In the genomic region with DNA sequence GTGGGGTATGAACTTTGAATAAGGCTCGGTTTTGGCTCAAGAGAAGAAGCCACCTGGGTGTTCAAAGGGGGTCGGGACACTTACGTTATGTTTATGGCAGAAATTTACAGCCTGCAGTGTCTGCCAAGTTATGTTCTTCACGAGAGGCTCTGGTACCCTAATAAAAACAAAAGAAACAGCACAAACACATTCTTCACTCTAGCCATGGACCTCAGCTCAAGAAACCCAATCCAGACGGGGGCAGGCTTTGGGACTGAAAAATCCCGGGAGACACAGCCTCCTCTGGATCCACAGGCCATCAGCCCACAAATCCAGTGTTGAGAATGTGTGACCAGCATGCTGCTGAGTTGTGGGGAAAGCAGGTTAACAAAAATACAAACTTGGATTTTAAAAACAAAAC, we compare ENCODE assay signal across 13 mouse cellular contexts. TPM values are rescaled to one million over a fixed set of nuclear protein-coding genes. Genes with fewer than 3 reads are reported as not detected.
A peak's percentile ranks its signal among the peaks of the same experiment; 100 is the strongest.
DNase-seq lines count a peak whose midpoint lies in the region; ATAC-seq and TF ChIP-seq lines count a peak whose summit lies in the region.
"Had no signal": no experiment of that assay in that cellular context is flagged by ENCODE, and none has a peak within 500 bp of the region (broad histone marks: within the 10 kb centered on the region; RNA-seq: fewer than 3 reads in every experiment).

No protein-coding gene starts in this region.

- H3K4me3 ChIP-seq in heart, embryonic 11.5 days (ENCODE audit: low read depth, low read length): no peak overlapping the region
- H3K4me3 ChIP-seq in lung, embryonic 14.5 days (ENCODE audit: low read depth, low read length): no peak overlapping the region
- H3K4me3 ChIP-seq in liver, embryonic 14.5 days (ENCODE audit: insufficient read depth in 1 of 2, low read depth in 2 of 2, low read length in 2 of 2): peak overlapping the region in 1 of 2 experiments; percentile 16; a peak in 1 of 4 replicates
- H3K4me3 ChIP-seq: heart, adult 2 months had no signal

- intact Hi-C loops in gastrocnemius, postnatal 36 days (cut with DNase I): no loop called here

- H3K9ac ChIP-seq in heart, embryonic 11.5 days (ENCODE audit: low read depth, low read length): no peak overlapping the region
- H3K9ac ChIP-seq in lung, embryonic 14.5 days: no peak overlapping the region
- H3K9ac ChIP-seq in liver, embryonic 14.5 days (replicated peaks): peak overlapping the region; percentile 85

- H3K9me3 ChIP-seq in heart, embryonic 11.5 days (replicated peaks; ENCODE audit: control insufficient read depth, low read length): no peaks in the 10 kb centered on the region
- H3K9me3 ChIP-seq in lung, embryonic 14.5 days (ENCODE audit: low read depth, low read length): no peaks in the 10 kb centered on the region
- H3K9me3 ChIP-seq in liver, embryonic 14.5 days (ENCODE audit: control insufficient read depth, low read length): no peaks in the 10 kb centered on the region

- no peaks in the 10 kb centered on the region for H3K36me3 ChIP-seq in heart, embryonic 11.5 days (ENCODE audit: control insufficient read depth, insufficient read depth, low read length)
- H3K36me3 ChIP-seq in lung, embryonic 14.5 days (ENCODE audit: insufficient read depth): no peaks in the 10 kb centered on the region
- no peaks in the 10 kb centered on the region for H3K36me3 ChIP-seq in liver, embryonic 14.5 days (replicated peaks; ENCODE audit: control insufficient read depth, insufficient read depth, low read depth)

- H3K27me3 ChIP-seq in heart, embryonic 11.5 days (ENCODE audit: control insufficient read depth, insufficient read depth, low read length): no peaks in the 10 kb centered on the region
- no peaks in the 10 kb centered on the region for H3K27me3 ChIP-seq in lung, embryonic 14.5 days (ENCODE audit: insufficient read depth, low read length)
- no peaks in the 10 kb centered on the region for H3K27me3 ChIP-seq in liver, embryonic 14.5 days (ENCODE audit: control insufficient read depth, insufficient read depth, low read length)

- TF ChIP-seq EP300 in liver, embryonic 14.5 days (IDR thresholded peaks at IDR 0.05; ENCODE audit: low read depth): no peak

- no peak for TF ChIP-seq CTCF in lung, embryonic 14.5 days (IDR thresholded peaks at IDR 0.05; ENCODE audit: low read depth)
- no peak for TF ChIP-seq CTCF in liver, embryonic 14.5 days (IDR thresholded peaks at IDR 0.05; ENCODE audit: low read depth)

- 55% methylated on average over 6 of the region's 6 CpGs for WGBS in heart, embryonic 11.5 days (ENCODE audit: insufficient replicate concordance)
- WGBS in lung, embryonic 14.5 days: 36% methylated on average over 6 of the region's 6 CpGs
- WGBS in liver, embryonic 14.5 days (ENCODE audit: insufficient replicate concordance): 40% methylated on average over 6 of the region's 6 CpGs

- H3K4me1 ChIP-seq in heart, embryonic 11.5 days (ENCODE audit: control insufficient read depth, insufficient read depth, low read length): peaks cover 14% of the 10 kb centered on the region
- peaks cover 9% of the 10 kb centered on the region; the same call in 1 of the 2 replicates for H3K4me1 ChIP-seq in lung, embryonic 14.5 days (ENCODE audit: insufficient read depth)
- peaks cover 51 to 52% of the 10 kb centered on the region in 2 experiments for H3K4me1 ChIP-seq in liver, embryonic 14.5 days (replicated peaks; ENCODE audit: control insufficient read depth in 2 of 2, insufficient read depth in 2 of 2, low read length in 1 of 2)

- ATAC-seq in heart, embryonic 11.5 days (replicated peaks; ENCODE audit: insufficient number of reproducible peaks, low FRiP score, low TSS enrichment): no peak
- ATAC-seq in lung, embryonic 14.5 days (ENCODE audit: insufficient read depth): no peak
- 0 out of 2 replicates have a peak, but pooled peaks have one; percentile 0 for ATAC-seq in erythroblast, adult 5-6 weeks (replicated peaks; ENCODE audit: low FRiP score, poor library complexity, severe bottlenecking)
- no peak for ATAC-seq in liver, embryonic 14.5 days (ENCODE audit: insufficient read depth)
- ATAC-seq in monocyte, adult 5-6 weeks (replicated peaks; ENCODE audit: insufficient number of reproducible peaks, low FRiP score, low TSS enrichment, poor library complexity, severe bottlenecking): no peak
- ATAC-seq: inflammation-experienced regulatory T-cells, adult 6 months had no signal

- peak overlapping the region; percentile 78 for H3K27ac ChIP-seq in heart, embryonic 11.5 days (ENCODE audit: low read depth, low read length)
- H3K27ac ChIP-seq in lung, embryonic 14.5 days (ENCODE audit: low read depth): peak overlapping the region; percentile 85
- peak overlapping the region; percentile 99 for H3K27ac ChIP-seq in liver, embryonic 14.5 days

- no peak for DNase-seq in heart, adult 9 months (ENCODE audit: low spot score in 2 of 2)
- DNase-seq in lung, embryonic 14.5 days: peak; percentile 42
- no peak for DNase-seq in lung, adult 18-20 months
- no peak for DNase-seq in liver, embryonic 14.5 days (ENCODE audit: low read depth in 3 of 3, low spot score in 3 of 3)
- DNase-seq in gastrocnemius, postnatal 36 days: no peak
- DNase-seq: cerebellum, postnatal 14 days; heart, adult 2 months; layer of hippocampus, adult 9-11 months; thymus, adult 2 months had no signal

- no peak overlapping the region for H3K4me2 ChIP-seq in heart, embryonic 11.5 days
- no peak overlapping the region for H3K4me2 ChIP-seq in lung, embryonic 14.5 days
- H3K4me2 ChIP-seq in liver, embryonic 14.5 days (ENCODE audit: low read depth): peak overlapping the region; percentile 77

RNA-seq across cellular contexts. Expression of a gene that starts 31.1 kb away (rescaled TPM):
- polyA plus RNA-seq in heart, embryonic 11.5 days (2014; fragmentation: Nextera tagmentation; extraction: Ambion mirVana): 3.8 and 5.2 TPM in 2 replicates
- polyA plus RNA-seq in lung, embryonic 14.5 days (2014; fragmentation: Nextera tagmentation; extraction: Ambion mirVana): 1.6 and 1.8 TPM in 2 replicates
- 43.6 and 51.4 TPM in 2 replicates for total RNA-seq in erythroblast, adult 5-6 weeks (2015; ENCODE audit: low replicate concordance)
- 86.7 and 87.6 TPM in 2 replicates for total RNA-seq in erythroblast, adult 5-6 weeks (2017; ENCODE audit: low replicate concordance)
- 0.48 and 0.80 TPM in 2 replicates for polyA plus RNA-seq in liver, embryonic 14.5 days (2012; rRNA removed)
- 1.4 and 1.7 TPM in 2 replicates for polyA plus RNA-seq in liver, embryonic 14.5 days (2014; fragmentation: Nextera tagmentation; extraction: Ambion mirVana)
- total RNA-seq in monocyte, adult 5-6 weeks (2017): 0.49 to 1.2 TPM (median 1.2 TPM) in 3 replicates
- under 1 TPM; 0.54 to 0.94 TPM for total RNA-seq in gastrocnemius, postnatal 36 days (2021)
- polyA plus RNA-seq: inflammation-experienced regulatory T-cells, adult 6 months had no signal

RNA-seq across cellular contexts. Expression of a gene that starts 35.3 kb away (rescaled TPM):
- polyA plus RNA-seq in heart, embryonic 11.5 days (2014; fragmentation: Nextera tagmentation; extraction: Ambion mirVana): 30.1 and 35.8 TPM in 2 replicates
- 29.4 and 33.3 TPM in 2 replicates for polyA plus RNA-seq in lung, embryonic 14.5 days (2014; fragmentation: Nextera tagmentation; extraction: Ambion mirVana)
- total RNA-seq in erythroblast, adult 5-6 weeks (2015; ENCODE audit: low replicate concordance): 15.5 and 47.3 TPM in 2 replicates
- 11.7 and 15.2 TPM in 2 replicates for total RNA-seq in erythroblast, adult 5-6 weeks (2017; ENCODE audit: low replicate concordance)
- 8.1 and 12.0 TPM in 2 replicates for polyA plus RNA-seq in liver, embryonic 14.5 days (2012; rRNA removed)
- polyA plus RNA-seq in liver, embryonic 14.5 days (2014; fragmentation: Nextera tagmentation; extraction: Ambion mirVana): 20.7 and 22.0 TPM in 2 replicates
- 1.1 to 11.9 TPM (median 5.0 TPM) in 3 replicates for total RNA-seq in monocyte, adult 5-6 weeks (2017)
- total RNA-seq in gastrocnemius, postnatal 36 days (2021): 10 to 100 TPM; 16.4 to 19.6 TPM

RNA-seq across cellular contexts. Expression of a gene that starts 35.3 kb away (rescaled TPM):
- polyA plus RNA-seq in heart, embryonic 11.5 days (2014; fragmentation: Nextera tagmentation; extraction: Ambion mirVana): 15.2 and 18.0 TPM in 2 replicates
- 13.1 and 14.5 TPM in 2 replicates for polyA plus RNA-seq in lung, embryonic 14.5 days (2014; fragmentation: Nextera tagmentation; extraction: Ambion mirVana)
- 2.3 and 7.7 TPM in 2 replicates for total RNA-seq in erythroblast, adult 5-6 weeks (2015; ENCODE audit: low replicate concordance)
- 3.3 and 3.9 TPM in 2 replicates for total RNA-seq in erythroblast, adult 5-6 weeks (2017; ENCODE audit: low replicate concordance)
- 5.4 and 7.5 TPM in 2 replicates for polyA plus RNA-seq in liver, embryonic 14.5 days (2012; rRNA removed)
- polyA plus RNA-seq in liver, embryonic 14.5 days (2014; fragmentation: Nextera tagmentation; extraction: Ambion mirVana): 9.3 and 11.6 TPM in 2 replicates
- 0.38 to 1.8 TPM in 2 of 3 replicates, not detected in the other for total RNA-seq in monocyte, adult 5-6 weeks (2017)
- 10 to 100 TPM; 36.2 to 37.7 TPM for total RNA-seq in gastrocnemius, postnatal 36 days (2021)

Comparison
In these comparisons a context has a peak if more than half of its experiments do, and no peak if none do; other contexts are left out.
1. RNA of a gene that starts 31.1 kb away (total RNA-seq): 43.6 to 87.6 TPM in erythroblast, adult 5-6 weeks; 0.49 to 1.2 TPM in monocyte, adult 5-6 weeks and 0.54 to 0.94 TPM in gastrocnemius, postnatal 36 days; every median in the first group is over 10 times any median in the second.
2. RNA of a gene that starts 35.3 kb away (total RNA-seq): 36.2 to 37.7 TPM in gastrocnemius, postnatal 36 days; 2.3 to 7.7 TPM in erythroblast, adult 5-6 weeks and 0.38 to 1.8 TPM in monocyte, adult 5-6 weeks; every median in the first group is over 4 times any median in the second.
3. Peak in every context shown above with its lines, with median percentiles within 50 percentile points of each other: H3K27ac ChIP-seq.